Mouse (Mus musculus): Measurements from ENCODE around the gene Slain1.
A peak's percentile ranks its signal among the peaks of the same experiment; 100 is the strongest.

The Slain1 gene

GRCm38 (mm10) chr14:103649896-103650334, at the start of gene Slain1:
Gene Slain1, plus strand, starts transcription at chr14:103650228.
- peak; percentile 87 for DNase-seq (ENCODE audit: low spot score)

DNA sequence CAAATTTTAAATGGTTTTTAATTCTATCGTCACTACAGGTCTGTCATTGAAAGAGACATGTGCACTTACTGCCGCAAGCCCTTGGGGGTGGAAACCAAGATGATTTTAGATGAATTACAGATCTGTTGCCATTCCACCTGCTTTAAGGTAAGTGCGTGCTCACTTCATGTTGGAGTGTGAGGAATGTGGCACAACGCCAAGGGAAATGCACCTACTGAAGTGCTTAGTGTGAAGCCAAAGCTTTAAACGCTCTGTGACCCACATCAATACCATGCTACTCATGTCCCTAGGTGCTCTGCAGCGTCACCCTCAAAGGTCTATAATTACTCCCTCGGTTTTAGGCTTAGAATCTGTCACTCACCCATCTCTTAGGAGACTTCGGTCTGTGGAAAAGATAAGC, 42.0 kb upstream of the Slain1 start:
- DNase-seq (ENCODE audit: low spot score), result no peak

- no peak for DNase-seq (ENCODE audit: low spot score)
Measured at GRCm38 (mm10) chr14:103613573-103614271, 36.3 kb upstream of the Slain1 start.

GRCm38 (mm10) chr14:103614272-103614587, 35.8 kb upstream of the Slain1 start:
- DNase-seq (ENCODE audit: low spot score), result no peak

GRCm38 (mm10) chr14:103619756-103620155, 30.3 kb upstream of the Slain1 start:
- no peak for DNase-seq (ENCODE audit: low spot score)

GRCm38 (mm10) chr14:103621207-103621606, 28.8 kb upstream of the Slain1 start:
- no peak for DNase-seq (ENCODE audit: low spot score)

- no peak for DNase-seq (ENCODE audit: low spot score)
Measured at GRCm38 (mm10) chr14:103626100-103626499, 23.9 kb upstream of the Slain1 start.

DNA sequence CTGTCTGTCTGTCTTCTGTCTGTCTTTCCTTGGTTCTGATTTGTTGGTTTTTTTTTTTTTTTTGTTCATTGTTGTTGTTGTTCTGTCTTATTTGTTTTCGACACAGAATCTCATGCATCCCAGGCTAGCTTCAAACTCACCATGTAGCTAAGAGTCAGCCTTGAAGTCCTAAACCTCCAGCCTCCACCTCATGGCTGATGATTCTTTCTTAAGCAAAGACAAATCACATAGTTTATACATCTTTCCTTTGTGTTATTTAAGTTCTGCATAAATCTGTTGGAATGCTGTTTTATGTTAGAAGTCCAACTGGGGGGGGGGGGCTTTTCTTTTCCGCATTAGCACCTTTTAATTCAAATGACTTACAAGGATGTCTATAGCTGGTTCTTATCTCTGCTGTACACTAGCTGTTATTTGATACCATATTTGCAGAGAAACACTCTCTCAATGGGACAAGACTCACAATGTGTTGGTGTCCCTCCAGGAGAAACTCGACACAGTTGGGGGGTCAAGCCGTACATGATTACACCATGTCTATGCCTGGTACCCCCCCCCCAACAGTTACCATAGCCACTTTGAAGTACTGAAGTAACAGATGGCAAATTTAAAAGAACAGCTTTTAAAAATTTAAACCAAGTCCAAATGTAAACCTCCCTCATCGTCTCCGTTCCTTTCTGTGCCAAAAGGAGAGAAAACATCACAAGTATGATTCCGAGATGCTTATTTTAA, 20.2 kb upstream of the Slain1 start:
- DNase-seq (ENCODE audit: low spot score), result no peak

DNA sequence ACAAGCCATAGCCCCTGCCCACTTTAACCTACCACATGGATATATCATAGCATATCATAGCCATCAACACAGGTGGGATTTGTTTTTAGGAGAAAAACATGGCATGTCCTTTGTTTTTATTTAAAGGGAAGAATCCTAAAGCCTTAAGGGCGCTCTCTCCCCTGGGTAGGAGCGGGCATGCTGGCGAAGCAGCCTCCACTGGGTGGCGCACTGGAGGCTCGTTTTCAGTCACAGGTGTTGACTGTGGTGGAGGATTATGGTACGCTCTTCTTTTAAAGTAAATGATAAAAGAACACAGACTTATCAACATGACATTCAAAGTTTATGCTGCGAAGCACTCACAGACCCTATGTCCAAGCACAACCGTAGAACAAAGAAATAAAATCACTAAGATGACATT, 19.5 kb upstream of the Slain1 start:
- DNase-seq (ENCODE audit: low spot score), result no peak

DNA sequence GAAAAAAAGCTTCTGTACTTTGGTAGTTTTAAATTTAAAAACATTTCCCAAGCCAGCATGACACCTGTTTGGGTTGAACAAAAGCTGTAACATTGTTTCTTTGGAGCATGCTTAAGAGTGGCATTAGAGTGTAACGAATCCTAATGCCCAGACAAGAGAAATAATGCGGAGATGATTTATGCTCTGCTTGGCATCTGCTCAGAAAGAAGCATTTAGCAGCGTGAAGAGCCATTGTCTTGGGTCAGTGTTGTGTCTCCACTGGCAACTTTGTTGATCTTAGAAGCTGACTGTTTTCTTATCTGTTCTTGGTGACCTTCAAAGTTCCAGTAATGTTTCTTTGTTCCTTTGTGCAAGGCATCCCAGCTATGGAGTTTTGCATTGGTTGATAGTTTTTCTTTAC, 6.1 kb upstream of the Slain1 start:
- no peak for DNase-seq (ENCODE audit: low spot score)

DNA sequence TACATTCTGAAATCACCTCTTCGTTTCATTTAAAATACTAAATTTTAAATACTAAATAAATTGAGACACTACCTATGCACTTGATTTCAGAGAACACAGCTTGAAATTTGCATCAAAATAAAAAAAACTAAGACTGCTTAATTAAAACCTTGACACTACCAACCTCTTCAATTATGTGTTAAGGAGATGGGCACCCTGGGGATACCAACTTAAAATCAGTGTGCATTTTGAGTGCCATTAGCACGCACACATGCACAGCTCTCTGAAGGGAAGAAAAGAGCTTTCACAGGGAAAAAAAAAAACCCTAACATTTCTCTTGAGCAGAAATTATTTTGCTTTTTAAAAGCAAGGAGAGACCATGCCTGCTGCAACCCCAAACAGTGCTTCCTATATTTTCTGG, 2.0 kb upstream of the Slain1 start:
- no peak for DNase-seq (ENCODE audit: low spot score)

DNA sequence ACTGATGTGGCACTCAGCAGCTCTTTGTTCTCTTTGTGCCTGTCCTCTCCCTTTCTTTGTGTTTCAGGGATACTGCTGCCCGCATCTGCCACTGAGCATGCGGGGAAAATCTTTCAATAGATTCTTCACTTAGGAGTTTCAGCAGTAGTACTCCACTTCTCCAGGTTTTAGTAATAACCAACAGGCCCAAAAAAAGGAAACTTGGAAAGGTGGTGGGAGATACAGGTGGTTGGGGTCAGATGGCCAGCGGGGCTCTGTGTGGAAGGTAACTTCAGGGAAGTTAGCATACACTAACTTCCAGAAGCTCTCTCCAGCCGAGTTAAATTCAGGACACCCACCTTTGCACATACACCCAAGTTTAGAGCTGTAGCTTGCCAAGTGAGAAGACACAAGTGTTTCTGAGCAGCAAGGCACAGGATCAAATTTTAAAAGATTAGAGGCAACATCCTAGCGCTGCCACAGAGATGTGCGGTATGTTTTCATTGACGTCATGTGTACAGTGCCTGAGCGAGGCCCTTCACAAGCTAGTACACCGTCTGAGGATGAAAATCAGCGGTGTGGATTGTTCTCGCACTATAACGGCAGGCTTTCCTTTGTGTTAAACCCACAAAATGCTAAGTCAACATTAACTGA, 1.3 kb upstream of the Slain1 start:
- peak; percentile 5 for DNase-seq (ENCODE audit: low spot score)

DNA sequence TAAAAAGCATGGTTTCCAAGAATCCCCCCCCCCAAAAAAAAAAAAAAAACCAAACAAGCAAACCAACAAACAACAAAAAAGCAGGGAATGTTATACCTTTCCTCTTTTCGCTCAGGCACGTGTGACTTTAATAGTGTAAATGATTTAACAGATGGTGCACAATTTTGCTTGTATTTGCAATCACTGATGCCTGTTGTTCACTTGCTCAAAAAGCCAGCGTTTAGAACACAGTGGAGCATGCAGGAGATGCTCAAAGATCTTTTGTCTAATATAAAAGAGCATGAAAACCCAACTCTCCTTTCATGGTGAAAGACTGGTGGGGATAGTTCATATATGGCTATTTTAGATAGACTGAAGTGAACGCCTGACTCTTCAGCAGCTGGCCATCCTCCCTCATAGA, 726 bp upstream of the Slain1 start:
- no peak for DNase-seq (ENCODE audit: low spot score)

DNA sequence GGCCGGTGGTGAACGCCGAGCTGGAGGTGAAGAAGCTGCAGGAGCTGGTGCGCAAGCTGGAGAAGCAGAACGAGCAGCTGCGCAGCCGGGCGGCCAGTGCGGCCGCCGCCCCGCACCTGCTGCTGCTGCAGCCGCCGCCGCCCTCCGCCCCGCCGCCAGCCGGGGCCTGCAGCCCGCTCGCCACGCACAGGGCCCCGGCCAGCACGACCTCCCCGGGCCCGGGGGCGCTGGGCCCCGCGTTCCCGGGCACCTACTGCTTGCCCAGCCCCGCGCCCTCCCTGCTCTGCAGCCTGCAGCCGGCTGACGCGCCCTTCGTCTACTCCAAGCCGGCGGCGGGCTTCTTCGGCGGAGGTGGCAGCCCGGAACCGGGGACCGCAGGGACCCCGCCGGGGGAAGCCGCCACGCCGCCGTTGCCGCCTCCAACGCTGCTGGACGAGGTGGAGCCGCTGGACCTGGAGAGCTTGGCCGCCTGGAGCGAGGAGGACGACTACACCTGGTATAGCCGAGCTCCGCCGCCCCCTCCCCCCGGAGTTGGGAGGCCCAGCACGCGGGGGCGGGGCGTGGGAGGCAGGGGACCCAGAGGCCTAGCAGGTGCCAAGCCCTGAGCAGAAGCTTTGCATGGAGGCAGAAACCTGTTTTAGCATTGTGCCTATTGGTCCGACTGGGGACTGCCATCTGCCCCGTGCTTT, 529 bp downstream of the Slain1 start:
- peak; percentile 41 for DNase-seq (ENCODE audit: low spot score)

- no peak for DNase-seq (ENCODE audit: low spot score)
Measured at GRCm38 (mm10) chr14:103651106-103651505, 1.1 kb downstream of the Slain1 start.

GRCm38 (mm10) chr14:103651562-103651961, 1.5 kb downstream of the Slain1 start:
- no peak for DNase-seq (ENCODE audit: low spot score)

- DNase-seq (ENCODE audit: low spot score), result no peak
Measured at GRCm38 (mm10) chr14:103652524-103652923, 2.5 kb downstream of the Slain1 start.

DNA sequence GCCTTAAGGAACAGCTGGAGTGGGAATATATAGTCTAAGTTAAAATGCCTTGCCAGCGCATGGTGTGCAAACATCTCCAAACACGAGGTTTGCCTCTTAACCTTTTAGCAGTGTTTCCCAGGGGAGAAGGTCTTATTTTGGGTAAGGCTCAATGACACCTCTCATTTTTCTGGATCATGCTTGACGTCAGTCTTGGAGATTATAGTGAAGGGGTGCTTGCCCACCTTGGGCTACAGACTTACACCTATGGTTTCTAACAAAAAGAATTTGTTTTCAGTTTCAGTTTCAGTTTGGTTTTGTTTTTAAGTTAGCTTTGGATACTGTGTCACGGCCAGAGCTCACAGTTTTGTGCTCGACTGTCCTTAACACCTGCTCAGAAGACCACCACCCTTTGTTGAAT, 3.8 kb downstream of the Slain1 start:
- no peak for DNase-seq (ENCODE audit: low spot score)

GRCm38 (mm10) chr14:103655448-103655847, 5.4 kb downstream of the Slain1 start:
- no peak for DNase-seq (ENCODE audit: low spot score)

DNA sequence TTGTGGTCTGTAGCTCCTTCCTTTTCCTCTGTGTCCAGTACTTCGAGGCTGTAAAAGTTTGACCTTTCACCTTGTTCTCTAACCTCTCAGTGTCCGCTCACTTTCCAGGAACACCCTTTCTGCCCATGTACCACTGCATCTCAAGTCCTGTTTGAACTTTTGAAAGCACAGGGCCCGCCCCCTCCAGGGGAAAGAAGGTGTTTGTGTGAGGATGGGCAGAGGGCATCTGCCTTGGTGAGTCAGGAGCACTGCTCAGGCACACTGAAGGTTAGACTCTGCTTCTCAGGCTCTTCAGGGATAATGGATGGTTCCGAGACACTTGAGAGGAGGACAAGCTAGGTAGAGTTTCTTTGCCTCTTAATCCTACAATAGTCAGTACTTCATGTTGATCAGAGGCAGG, 7.8 kb downstream of the Slain1 start:
- DNase-seq (ENCODE audit: low spot score), result no peak

DNA sequence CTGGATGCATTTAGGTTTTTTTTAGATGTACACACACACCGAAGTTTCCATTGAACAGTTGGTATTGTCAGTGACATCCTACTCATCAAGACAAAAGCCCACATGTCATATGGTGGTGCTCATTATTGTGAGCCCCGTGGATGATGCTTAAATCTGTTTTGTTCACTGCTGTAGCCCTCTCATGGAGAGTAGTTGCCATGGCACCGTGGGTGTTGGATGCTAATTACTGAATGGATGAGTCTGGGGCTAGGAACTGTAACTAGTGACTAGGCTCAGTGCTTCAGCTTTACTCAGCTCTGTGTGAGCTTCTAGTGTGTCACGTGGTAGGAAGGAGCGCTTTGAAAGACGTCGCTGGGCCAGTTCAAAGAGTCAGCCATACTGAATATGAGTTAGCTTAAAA, 13.0 kb downstream of the Slain1 start:
- DNase-seq (ENCODE audit: low spot score), result no peak

DNA sequence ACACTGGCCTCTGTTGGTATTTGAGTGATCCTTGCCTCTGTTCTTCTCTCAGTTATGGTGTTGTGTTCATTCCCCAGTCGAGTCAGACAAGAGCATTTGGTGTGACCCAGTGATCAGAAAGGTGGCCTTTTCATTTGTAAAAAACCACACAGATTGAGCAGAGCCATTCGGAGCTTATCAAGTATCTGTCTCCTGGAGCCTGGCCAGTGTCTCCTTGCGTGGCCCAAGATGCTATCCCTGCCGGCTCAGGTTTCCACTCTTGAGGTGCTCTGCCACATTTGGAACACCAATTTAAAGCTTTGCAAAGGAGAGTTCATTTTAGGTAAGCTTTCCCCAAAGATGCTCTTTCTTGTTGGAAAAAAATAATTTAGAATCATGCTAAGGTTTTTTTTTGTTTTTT, 14.4 kb downstream of the Slain1 start:
- no peak for DNase-seq (ENCODE audit: low spot score)

All from yolk sac, embryonic 10.5 days (tissue).